Mouse (Mus musculus) spleen, postnatal 36 days (tissue): Measurements from ENCODE around the gene Igfn1.
A peak's percentile ranks its signal among the peaks of the same experiment; 100 is the strongest.

Source experiments
- DNase-seq, 2 experiments: peaks; one replicate each; pipeline ENCODE4 v3.0.0; 2022; ENCODE audit warnings: low spot score in 2 of 2, mixed read lengths in 1 of 2

Gene Igfn1

GRCm38 (mm10) chr1:136007211-136008158 is 1.3 kb upstream of the Igfn1 start, which contains the start of gene Tmem9:
TSS of gene Tmem9 (plus strand) at chr1:136008150.
- peak; percentile 67 to 78 for DNase-seq

GRCm38 (mm10) chr1:136001438-136001837 is 4.7 kb downstream of the Igfn1 start:
- DNase-seq = no peak

- DNase-seq = no peak
These were observed 6.3 kb downstream of the Igfn1 start for GRCm38 (mm10) chr1:135999720-136000287.

- no peak for DNase-seq
These were observed 8.6 kb downstream of the Igfn1 start for GRCm38 (mm10) chr1:135997537-135997936.

- DNase-seq = no peak
These were observed 12.7 kb downstream of the Igfn1 start for GRCm38 (mm10) chr1:135993470-135993869.

GRCm38 (mm10) chr1:135989876-135990275 is 16.3 kb downstream of the Igfn1 start:
- DNase-seq = no peak

- no peak for DNase-seq
These were observed 22.0 kb downstream of the Igfn1 start for GRCm38 (mm10) chr1:135984105-135984504.

GRCm38 (mm10) chr1:135972576-135972975 is 33.6 kb downstream of the Igfn1 start:
- no peak for DNase-seq

- DNase-seq = no peak
These were observed 35.7 kb downstream of the Igfn1 start for GRCm38 (mm10) chr1:135970486-135970885.

- DNase-seq = no peak
These were observed 38.4 kb downstream of the Igfn1 start for GRCm38 (mm10) chr1:135967739-135968138.

GRCm38 (mm10) chr1:135964561-135964960 is 41.6 kb downstream of the Igfn1 start:
- no peak for DNase-seq

- DNase-seq = no peak
These were observed 43.0 kb downstream of the Igfn1 start for GRCm38 (mm10) chr1:135963177-135963576.

GRCm38 (mm10) chr1:135958483-135958882 is 47.7 kb downstream of the Igfn1 start:
- no peak for DNase-seq

- DNase-seq = no peak
These were observed 57.3 kb downstream of the Igfn1 start for GRCm38 (mm10) chr1:135948871-135949270.

- DNase-seq = no peak
These were observed 59.9 kb downstream of the Igfn1 start for GRCm38 (mm10) chr1:135946247-135946646.

- DNase-seq = peak; percentile 14 to 25
These were observed 60.4 kb downstream of the Igfn1 start for GRCm38 (mm10) chr1:135945711-135946110.

- DNase-seq = peak; percentile 64 to 77
These were observed 61.4 kb downstream of the Igfn1 start for GRCm38 (mm10) chr1:135944526-135945259.

GRCm38 (mm10) chr1:135943713-135944112 is 62.4 kb downstream of the Igfn1 start:
- DNase-seq = no peak

GRCm38 (mm10) chr1:135942116-135942515 is 64.0 kb downstream of the Igfn1 start:
- no peak for DNase-seq

- peak; percentile 39 to 58 for DNase-seq
These were observed 64.7 kb downstream of the Igfn1 start for GRCm38 (mm10) chr1:135941259-135942006.

- no peak for DNase-seq
These were observed 70.1 kb downstream of the Igfn1 start for GRCm38 (mm10) chr1:135936091-135936490.
